Comparison of ENCODE assay signal across 8 mouse cellular contexts in genomic region chr11:43474225-43474774, GRCm38 (mm10). TPM values are rescaled to one million over a fixed set of nuclear protein-coding genes. Genes with fewer than 3 reads are reported as not detected.
A peak's percentile ranks its signal among the peaks of the same experiment; 100 is the strongest.
DNase-seq lines count a peak whose midpoint lies in the region; ATAC-seq lines count a peak whose summit lies in the region.

Gene C1qtnf2 (plus strand): TSS chr11:43474276.

- H3K4me1 ChIP-seq in intestine, embryonic 14.5 days (replicated peaks; ENCODE audit: control insufficient read depth, insufficient read depth, low read length), result peaks cover 7% of the 10 kb centered on the region

- H3K4me3 ChIP-seq in intestine, embryonic 14.5 days (ENCODE audit: low read depth, low read length), result peak within 1 kb of the TSS; percentile 30

- no peaks in the 10 kb centered on the region for H3K36me3 ChIP-seq in intestine, embryonic 14.5 days (ENCODE audit: control insufficient read depth, insufficient read depth, low read length)

- peak within 1 kb of the TSS; percentile 67 for H3K4me2 ChIP-seq in intestine, embryonic 14.5 days (ENCODE audit: low read length)

- no peaks in the 10 kb centered on the region for H3K27me3 ChIP-seq in intestine, embryonic 14.5 days (replicated peaks; ENCODE audit: control insufficient read depth, insufficient read depth, low read length)

- no peaks in the 10 kb centered on the region for H3K9me3 ChIP-seq in intestine, embryonic 14.5 days (ENCODE audit: control insufficient read depth, low read length)

- peak; percentile 98 for ATAC-seq in common myeloid progenitor, adult 5-6 weeks (replicated peaks; ENCODE audit: low read depth, poor library complexity, severe bottlenecking)
- ATAC-seq in granulocyte monocyte progenitor cell, adult 5-6 weeks (replicated peaks; ENCODE audit: poor library complexity, severe bottlenecking), result peak; percentile 86
- peak; percentile 75 for ATAC-seq in intestine, embryonic 14.5 days (replicated peaks; ENCODE audit: low FRiP score, low TSS enrichment, low read depth)

- intact Hi-C loops in left cerebral cortex, postnatal 4 days (cut with DNase I), result no loop called here
- intact Hi-C loops in left cerebral cortex, postnatal 25 days (cut with DNase I), result no loop called here

- H3K9ac ChIP-seq in intestine, embryonic 14.5 days (ENCODE audit: low read length), result peak within 1 kb of the TSS; percentile 32; the same call in 1 of the 2 replicates

- DNase-seq in left cerebral cortex, postnatal 4 days, result peak; percentile 17
- DNase-seq in left cerebral cortex, postnatal 25 days (ENCODE audit: low spot score in 2 of 2), result no peak
- DNase-seq in intestine, embryonic 14.5 days (ENCODE audit: low spot score), result peak; percentile 67
- DNase-seq in lung, postnatal 10 days, result peak; percentile 82
- DNase-seq in right cerebral cortex, postnatal 10 days (ENCODE audit: low spot score in 2 of 2), result peak; percentile 23 to 55
- DNase-seq in cerebellum, adult 11 months, result no peak

- WGBS in intestine, embryonic 14.5 days, result 4% methylated on average over 24 of the region's 24 CpGs

- H3K27ac ChIP-seq in intestine, embryonic 14.5 days (ENCODE audit: low read depth), result no peak within 1 kb of the TSS

RNA-seq across cellular contexts. Expression of gene C1qtnf2, which starts in this region (rescaled TPM):
- 10 to 100 TPM; 11.7 to 13.7 TPM for total RNA-seq in left cerebral cortex, postnatal 4 days (2021)
- total RNA-seq in left cerebral cortex, postnatal 25 days (2021), result 1 to 10 TPM; 1.6 to 1.8 TPM
- total RNA-seq in common myeloid progenitor, adult 5-6 weeks (2017), result not detected in 2 replicates
- total RNA-seq in granulocyte monocyte progenitor cell, adult 5-6 weeks (2014; fragmentation: Nextera tagmentation), result not detected in 2 replicates
- not detected in 2 replicates for total RNA-seq in granulocyte monocyte progenitor cell, adult 5-6 weeks (2017)
- 5.0 and 5.9 TPM in 2 replicates for polyA plus RNA-seq in intestine, embryonic 14.5 days (2014; fragmentation: Nextera tagmentation; extraction: Ambion mirVana)

Comparison
In these comparisons a context has a peak if more than half of its experiments do, and no peak if none do; other contexts are left out.
1. RNA of gene C1qtnf2 (total RNA-seq): 11.7 to 13.7 TPM in left cerebral cortex, postnatal 4 days; 1.6 to 1.8 TPM in left cerebral cortex, postnatal 25 days, not detected in common myeloid progenitor, adult 5-6 weeks and not detected in granulocyte monocyte progenitor cell, adult 5-6 weeks; every median in the first group is over 4 times any median in the second.
2. DNase-seq: peak in left cerebral cortex, postnatal 4 days (single experiment), intestine, embryonic 14.5 days (single experiment), lung, postnatal 10 days (single experiment) and right cerebral cortex, postnatal 10 days (2 of 2); none in left cerebral cortex, postnatal 25 days (0 of 2) and cerebellum, adult 11 months (single experiment).
3. Peak in ATAC-seq in common myeloid progenitor, adult 5-6 weeks; RNA of the gene not detected or under 1 TPM.
4. Peak in ATAC-seq in granulocyte monocyte progenitor cell, adult 5-6 weeks; RNA of the gene not detected or under 1 TPM.
5. Peak in every context shown above with its lines, with median percentiles within 50 percentile points of each other: ATAC-seq.